Mouse (Mus musculus) ES-Bruce4 (cell line): ENCODE data around the gene Tinag.

Experiments
- CTCF ChIP-seq: IDR thresholded peaks from one replicate; pipeline ENCODE4 v1.8.1; 2011; ENCODE audit warnings: low read depth, low read length
- EP300 ChIP-seq: IDR thresholded peaks from 2 replicates; pipeline ENCODE4 v1.6.1; 2011; ENCODE audit warnings: low read depth, low read length; ENCODE audit not compliant: insufficient read depth
- POLR2A ChIP-seq: IDR thresholded peaks from one replicate; pipeline ENCODE4 v1.8.1; 2011; ENCODE audit warnings: low read length; ENCODE audit not compliant: insufficient read depth

DNA sequence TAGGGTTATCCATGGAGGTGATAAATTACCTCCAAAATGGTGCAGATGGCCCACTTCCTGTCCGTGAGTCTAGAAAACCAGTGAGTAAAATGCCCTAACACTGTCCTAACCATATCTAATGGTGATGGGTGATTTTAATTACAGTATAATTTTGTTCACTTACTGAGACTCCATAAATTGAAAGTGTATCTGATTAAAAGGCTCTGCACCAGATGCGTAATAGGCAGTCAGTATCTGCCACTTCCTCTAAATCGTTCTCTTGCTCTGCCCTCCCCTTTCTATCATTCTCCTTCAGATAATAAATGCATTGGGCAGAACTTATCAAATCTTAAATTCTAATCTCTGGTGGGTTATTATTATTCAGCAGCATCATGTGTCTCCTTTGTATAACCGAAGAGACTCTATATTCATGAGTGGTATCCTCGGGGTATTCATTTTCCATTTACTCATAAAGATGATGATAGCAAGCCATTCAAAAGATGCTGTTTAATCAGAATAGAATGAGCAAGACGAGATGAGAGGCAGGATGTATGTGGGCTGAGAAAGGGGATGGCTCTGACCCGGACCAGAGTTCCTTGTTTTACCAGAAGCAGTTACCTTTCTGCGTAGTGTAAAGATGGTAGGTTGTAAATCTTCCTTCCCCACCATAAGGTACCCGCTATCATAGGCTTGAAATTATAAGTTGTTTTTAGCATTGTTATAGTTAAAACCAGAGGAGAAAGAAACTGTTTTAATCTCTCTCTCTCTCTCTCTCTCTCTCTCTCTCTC is 9.0 kb upstream of the Tinag start:
- TF ChIP-seq CTCF (no peak), EP300 (no peak), POLR2A (no peak)
